Mouse (Mus musculus) gastrocnemius, adult 2 months (tissue): ENCODE data around the gene Klc4. TPM values are rescaled to one million over a fixed set of nuclear protein-coding genes. Genes with fewer than 3 reads are reported as not detected.
A peak's percentile ranks its signal among the peaks of the same experiment; 100 is the strongest.

ENCODE experiments used
- DNase-seq: peaks from one replicate; pipeline ENCODE4 v3.0.0; 2022
- H3K27ac ChIP-seq: fragments of 200-600 bp; 2 replicates; pipeline ENCODE4 v1.8.1; 2022; ENCODE audit warnings: mild to moderate bottlenecking
- H3K4me3 ChIP-seq: fragments of 200-600 bp; 2 replicates; pipeline ENCODE4 v1.8.1; 2022; ENCODE audit warnings: mild to moderate bottlenecking, moderate library complexity
- CTCF ChIP-seq: fragments of 200-600 bp; IDR thresholded peaks from 2 replicates; pipeline ENCODE4 v1.8.1; 2022; ENCODE audit warnings: antibody characterized with exemption, mild to moderate bottlenecking, moderate library complexity
- intact Hi-C: fragments of 180-260 bp; cut with DNase I; formaldehyde crosslinking; loops from one replicate; pipeline ENCODE4 v1.15.1; 2025
- total RNA-seq, 2 experiments: library from RNA; stranded (reverse); gene quantifications; 2 replicates each; pipeline ENCODE4 v1.2.3; 2021

Gene Klc4
- total RNA-seq, 2 experiments from 2014 or later, result 10.9 to 13.1 TPM

GRCm38 (mm10) chr17:46650232-46651031, 4.6 kb upstream of the Klc4 start, which contains the start of gene Cul7:
Gene Cul7 (plus strand): TSS chr17:46650337.
- intact Hi-C loops, result no loop called here
- TF ChIP-seq CTCF, result no peak
- peak; percentile 95 for DNase-seq
- H3K27ac ChIP-seq, result peak within 1 kb of the TSS; percentile 91
- peak within 1 kb of the TSS; percentile 95 for H3K4me3 ChIP-seq

- no peak for DNase-seq
- intact Hi-C loops, result loop anchor here (5.0 kb wide), 1 partner anchor 98 kb away; no protein-coding TSS in a partner anchor
- Histone ChIP-seq H3K4me3 (peak overlapping the region; percentile 95), H3K27ac (peak overlapping the region; percentile 91)
- no peak for TF ChIP-seq CTCF
Measured at GRCm38 (mm10) chr17:46649811-46650210, 4.0 kb upstream of the Klc4 start.

- intact Hi-C loops, result loop anchor here (5.0 kb wide), 1 partner anchor 96 kb away; no protein-coding TSS in a partner anchor
- TF ChIP-seq CTCF, result no peak
- DNase-seq, result no peak
- H3K4me3 ChIP-seq, result no peak overlapping the region
- no peak overlapping the region for H3K27ac ChIP-seq
Measured at GRCm38 (mm10) chr17:46648436-46648835, 2.6 kb upstream of the Klc4 start.

- no peak for DNase-seq
- intact Hi-C loops, result loop anchor here (2.0 to 5.0 kb wide), 2 partner anchors 34 to 95 kb away; partner anchors contain the start of gene Klhdc3
- Histone ChIP-seq H3K27ac (no peak overlapping the region), H3K4me3 (peak overlapping the region; percentile 80)
- no peak for TF ChIP-seq CTCF
Measured at GRCm38 (mm10) chr17:46647279-46647678, 1.5 kb upstream of the Klc4 start.

GRCm38 (mm10) chr17:46646322-46646662, 470 bp upstream of the Klc4 start:
- H3K27ac ChIP-seq, result peak overlapping the region; percentile 99
- intact Hi-C loops, result loop anchor here (2.0 to 5.0 kb wide), 2 partner anchors 35 to 94 kb away; partner anchors contain the start of gene Klhdc3

GRCm38 (mm10) chr17:46644916-46645475, 826 bp downstream of the Klc4 start:
- DNase-seq, result peak; percentile 68
- intact Hi-C loops, result loop anchor here (2.0 to 5.0 kb wide), 2 partner anchors 68 to 93 kb away; no protein-coding TSS in a partner anchor
- H3K4me3 ChIP-seq, result peak overlapping the region; percentile 80
- H3K27ac ChIP-seq, result peak overlapping the region; percentile 99
- no peak for TF ChIP-seq CTCF

More at GRCm38 (mm10) chr17:46646322-46646662, 470 bp upstream of the Klc4 start:
- H3K4me3 ChIP-seq, result peak overlapping the region; percentile 80
- DNase-seq, result no peak
- TF ChIP-seq CTCF, result no peak

- TF ChIP-seq CTCF, result no peak
- peak overlapping the region; percentile 99 for H3K27ac ChIP-seq
Measured at GRCm38 (mm10) chr17:46644152-46644805, 1.5 kb downstream of the Klc4 start.

GRCm38 (mm10) chr17:46642060-46642459, 3.8 kb downstream of the Klc4 start:
- DNase-seq, result no peak
- no peak for TF ChIP-seq CTCF
- H3K4me3 ChIP-seq, result no peak overlapping the region
- intact Hi-C loops, result no loop called here
- H3K27ac ChIP-seq, result no peak overlapping the region

More at GRCm38 (mm10) chr17:46644152-46644805, 1.5 kb downstream of the Klc4 start:
- DNase-seq, result no peak
- H3K4me3 ChIP-seq, result peak overlapping the region; percentile 80
- intact Hi-C loops, result loop anchor here (2.0 kb wide), 1 partner anchor 69 kb away; no protein-coding TSS in a partner anchor

GRCm38 (mm10) chr17:46639929-46640328, 5.9 kb downstream of the Klc4 start:
- Histone ChIP-seq H3K27ac (no peak overlapping the region), H3K4me3 (no peak overlapping the region)
- intact Hi-C loops, result no loop called here
- no peak for TF ChIP-seq CTCF
- no peak for DNase-seq

- peak; percentile 60 for DNase-seq
- peak overlapping the region; percentile 56 for H3K4me3 ChIP-seq
- peak; percentile 80 for TF ChIP-seq CTCF
- intact Hi-C loops, result loop anchor here (1.0 kb wide), 1 partner anchor 112 kb away; no protein-coding TSS in a partner anchor
- no peak overlapping the region for H3K27ac ChIP-seq
Measured at GRCm38 (mm10) chr17:46636831-46637523, 8.8 kb downstream of the Klc4 start.

GRCm38 (mm10) chr17:46629685-46630441, 16.0 kb downstream of the Klc4 start:
- intact Hi-C loops, result no loop called here
- no peak for TF ChIP-seq CTCF
- Histone ChIP-seq H3K4me3 (peak overlapping the region; percentile 83), H3K27ac (0 out of 2 replicates have a peak overlapping the region, but pooled peaks have one; percentile 3)
- no peak for DNase-seq
